In the genomic region with DNA sequence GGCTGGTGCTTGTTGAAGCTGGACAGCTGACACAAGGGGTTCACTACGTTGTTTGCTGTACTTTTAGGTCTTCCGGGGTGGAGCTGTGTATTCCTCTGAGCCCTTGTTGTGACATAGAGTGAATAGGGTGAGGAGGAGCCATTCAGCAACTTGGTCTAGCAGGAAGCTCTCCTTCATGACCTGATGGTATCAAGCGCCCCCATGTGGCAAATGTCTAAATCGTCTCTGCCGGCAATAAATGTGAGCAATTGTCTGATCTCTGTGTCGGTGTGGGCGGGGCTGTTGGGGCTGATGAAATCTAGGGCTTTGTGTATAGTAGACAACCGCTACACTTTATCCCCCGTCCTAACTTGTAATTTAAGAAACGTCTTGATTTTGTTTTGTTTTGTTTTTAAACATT, we compare ENCODE assay signal across 8 mouse cellular contexts.
DNase-seq lines count a peak whose midpoint lies in the region; ATAC-seq and TF ChIP-seq lines count a peak whose summit lies in the region.

No protein-coding gene starts in this region.

- H3K36me3 ChIP-seq in hindbrain, embryonic 16.5 days (ENCODE audit: control insufficient read depth, insufficient read depth, low read length): no peaks in the 10 kb centered on the region

- H3K27me3 ChIP-seq in hindbrain, embryonic 16.5 days (replicated peaks; ENCODE audit: control insufficient read depth, insufficient read depth, low read length): no peaks in the 10 kb centered on the region

- no peak overlapping the region; the same call in 1 of the 2 replicates for H3K4me3 ChIP-seq in gastrocnemius, adult 2 months
- no peak overlapping the region for H3K4me3 ChIP-seq in hindbrain, embryonic 16.5 days (ENCODE audit: low read length)

- H3K9me3 ChIP-seq in hindbrain, embryonic 16.5 days (ENCODE audit: control insufficient read depth, low read length): no peaks in the 10 kb centered on the region

- DNase-seq in ZHBTc4 (ENCODE audit: low read depth, low spot score): peak; percentile 96
- DNase-seq in gastrocnemius, adult 2 months: peak; percentile 90
- DNase-seq in left cerebral cortex, adult 18-20 months (ENCODE audit: low spot score in 2 of 2): peak; percentile 89 to 93
- peak; percentile 88 for DNase-seq in right cerebral cortex, adult 18-20 months
- peak; percentile 54 for DNase-seq in urinary bladder, adult 2 months (ENCODE audit: low spot score)

- H3K4me1 ChIP-seq in hindbrain, embryonic 16.5 days (ENCODE audit: control insufficient read depth, insufficient read depth, low read depth, low read length): peaks cover 2% of the 10 kb centered on the region; the same call in 1 of the 2 replicates

- peak; percentile 93 for ATAC-seq in common myeloid progenitor, adult 5-6 weeks (replicated peaks; ENCODE audit: low read depth, poor library complexity, severe bottlenecking)
- ATAC-seq in hindbrain, embryonic 16.5 days: peak; percentile 93
- peak; percentile 98 for ATAC-seq in megakaryocyte, adult 5-6 weeks (ENCODE audit: poor library complexity, severe bottlenecking)

- H3K4me2 ChIP-seq in hindbrain, embryonic 16.5 days (ENCODE audit: low read length): peak overlapping the region; percentile 46

- TF ChIP-seq CTCF in gastrocnemius, adult 2 months (IDR thresholded peaks at IDR 0.05): peak; percentile 85

- 2% methylated on average over 10 of the region's 10 CpGs for WGBS in hindbrain, embryonic 16.5 days

- no peak overlapping the region for H3K9ac ChIP-seq in hindbrain, embryonic 16.5 days (ENCODE audit: low read depth, low read length)

- H3K27ac ChIP-seq in gastrocnemius, adult 2 months: no peak overlapping the region
- no peak overlapping the region for H3K27ac ChIP-seq in hindbrain, embryonic 16.5 days (ENCODE audit: low read depth, low read length)

- intact Hi-C loops in gastrocnemius, adult 2 months (cut with DNase I): loop anchor here (1.0 to 5.0 kb wide), 3 partner anchors 121 to 318 kb away; partner anchors contain the start of gene Gadd45a
